Mouse (Mus musculus): ENCODE results near the gene Mmp2.

GRCm38 (mm10) chr8:92825991-92826390, 1.1 kb upstream of the Mmp2 start:
- TF ChIP-seq POLR2A (IDR thresholded peaks at IDR 0.05; ENCODE audit: low read depth, low read length) (no peak), CTCF (IDR thresholded peaks at IDR 0.05; ENCODE audit: borderline replicate concordance, insufficient read depth, low read length) (no peak)
